Mouse (Mus musculus) CH12.LX (cell line): ENCODE measurements at regions not wholly inside any gene's neighbourhood (a gene's known extent, or its start where the extent isn't known, plus 50 kb on each side); places are given as distances from the start of the nearest gene placed in this dataset.

Experiments
- DNase-seq: peaks from one replicate; pipeline ENCODE4 v3.0.0-alpha.2; 2013; ENCODE audit errors: extremely low read depth
- H3K27ac ChIP-seq: 2 replicates; pipeline ENCODE4 v1.5.1; 2012; ENCODE audit warnings: low read depth, mild to moderate bottlenecking, control low read depth, moderate library complexity; ENCODE audit not compliant: insufficient read depth
- H3K27me3 ChIP-seq: replicated peaks from 2 replicates; pipeline ENCODE3; 2012; ENCODE audit warnings: inconsistent platforms
- H3K36me3 ChIP-seq, 2 experiments: replicated peaks in 1 of 2; 2 replicates each; pipeline versions ENCODE3 to v1.6.1; 2012; ENCODE audit warnings: inconsistent platforms in 1 of 2, low read length in 1 of 2, mild to moderate bottlenecking in 1 of 2, mixed read lengths in 1 of 2, moderate library complexity in 1 of 2; ENCODE audit not compliant: control insufficient read depth in 1 of 2, insufficient read depth in 1 of 2
- H3K4me1 ChIP-seq, 2 experiments: 2 replicates each; pipeline ENCODE4 v1.6.1; 2012; ENCODE audit warnings: inconsistent platforms in 1 of 2, moderate library complexity in 1 of 2; ENCODE audit not compliant: insufficient read depth in 2 of 2, control insufficient read depth in 1 of 2
- H3K4me2 ChIP-seq: 2 replicates; pipeline ENCODE4 v1.6.1; 2012; ENCODE audit warnings: low read depth, mild to moderate bottlenecking, control low read depth; ENCODE audit not compliant: poor library complexity, insufficient read depth, severe bottlenecking
- H3K4me3 ChIP-seq, 3 experiments: fragments of 150-350 bp in 1 of 3; sonication (generic) in 1 of 3; replicated peaks in 1 of 3; 2 replicates each; pipeline versions ENCODE3 to v1.5.1; 2011 to 2012; ENCODE audit warnings: low read depth in 2 of 3, low read length in 2 of 3, mild to moderate bottlenecking in 2 of 3, moderate library complexity in 2 of 3, control low read depth in 1 of 3, improper control_type of control experiment in 1 of 3, inconsistent platforms in 1 of 3, mixed read lengths in 1 of 3; ENCODE audit not compliant: poor library complexity in 1 of 3
- H3K79me2 ChIP-seq: replicated peaks from 2 replicates; pipeline ENCODE4 v1.6.1; 2012; ENCODE audit warnings: mild to moderate bottlenecking, moderate library complexity; ENCODE audit not compliant: control insufficient read depth, poor library complexity, insufficient read depth, severe bottlenecking; ENCODE audit errors: extremely low read depth
- H3K9ac ChIP-seq: 2 replicates; pipeline ENCODE4 v1.6.1; 2012; ENCODE audit warnings: low read depth, mild to moderate bottlenecking, control low read depth, moderate library complexity; ENCODE audit not compliant: insufficient read depth
- H3K9me3 ChIP-seq: replicated peaks from 2 replicates; pipeline ENCODE3; 2012; ENCODE audit warnings: low read length, inconsistent platforms, mixed read lengths
- BHLHE40 ChIP-seq: IDR thresholded peaks from 2 replicates; pipeline ENCODE4 v1.6.1; 2011; ENCODE audit warnings: mild to moderate bottlenecking, low read depth, low read length, improper control_type of control experiment
- CHD1 ChIP-seq: IDR thresholded peaks from 2 replicates; pipeline ENCODE4 v1.6.1; 2012; ENCODE audit warnings: low read depth, low read length, improper control_type of control experiment, inconsistent platforms
- CTCF ChIP-seq, 2 experiments: IDR thresholded peaks in 1 of 2; conservative IDR thresholded peaks in 1 of 2; 2 replicates each; pipeline ENCODE4 v1.5.1; 2011 to 2012; ENCODE audit warnings: low read depth in 2 of 2, low read length in 2 of 2, improper control_type of control experiment in 1 of 2, inconsistent platforms in 1 of 2, mild to moderate bottlenecking in 1 of 2, moderate library complexity in 1 of 2
- ELF1 ChIP-seq: IDR thresholded peaks from 2 replicates; pipeline ENCODE4 v1.6.1; 2014; ENCODE audit warnings: low read depth, mild to moderate bottlenecking, inconsistent platforms, low read length, improper control_type of control experiment
- EP300 ChIP-seq: IDR thresholded peaks from 2 replicates; pipeline ENCODE4 v1.6.1; 2011; ENCODE audit warnings: low read length, improper control_type of control experiment
- ETS1 ChIP-seq: conservative IDR thresholded peaks from 2 replicates; pipeline ENCODE4 v1.6.1; 2012; ENCODE audit warnings: low read depth, mild to moderate bottlenecking, inconsistent platforms, low read length, improper control_type of control experiment, moderate library complexity
- HCFC1 ChIP-seq: IDR thresholded peaks from 2 replicates; pipeline ENCODE4 v1.6.1; 2012; ENCODE audit warnings: low read depth, mild to moderate bottlenecking, inconsistent platforms, low read length, improper control_type of control experiment
- IRF4 ChIP-seq: IDR thresholded peaks from 2 replicates; pipeline ENCODE4 v1.6.1; 2014; ENCODE audit warnings: low read depth, mild to moderate bottlenecking, inconsistent platforms, low read length, improper control_type of control experiment
- JUND ChIP-seq: conservative IDR thresholded peaks from 2 replicates; pipeline ENCODE4 v1.6.1; 2011; ENCODE audit warnings: low read depth, low read length, improper control_type of control experiment
- KAT2A ChIP-seq: IDR thresholded peaks from 2 replicates; pipeline ENCODE4 v1.6.1; 2012; ENCODE audit warnings: low read length, improper control_type of control experiment, inconsistent platforms; ENCODE audit not compliant: insufficient replicate concordance
- MAFK ChIP-seq: IDR thresholded peaks from 2 replicates; pipeline ENCODE4 v1.6.1; 2011; ENCODE audit warnings: low read length, improper control_type of control experiment; ENCODE audit not compliant: insufficient replicate concordance
- MAZ ChIP-seq: IDR thresholded peaks from 2 replicates; pipeline ENCODE4 v1.6.1; 2012; ENCODE audit warnings: low read depth, mild to moderate bottlenecking, inconsistent platforms, low read length, improper control_type of control experiment, moderate library complexity
- MEF2A ChIP-seq: IDR thresholded peaks from 2 replicates; pipeline ENCODE4 v1.6.1; 2014; ENCODE audit warnings: low read depth, mild to moderate bottlenecking, inconsistent platforms, low read length, improper control_type of control experiment, borderline replicate concordance
- MYC ChIP-seq: IDR thresholded peaks from 2 replicates; pipeline ENCODE4 v1.6.1; 2011; ENCODE audit warnings: low read depth, mild to moderate bottlenecking, improper control_type of control experiment, low read length
- NRF1 ChIP-seq: IDR thresholded peaks from 2 replicates; pipeline ENCODE4 v1.6.1; 2014; ENCODE audit warnings: low read depth, mild to moderate bottlenecking, inconsistent platforms, low read length, improper control_type of control experiment, moderate library complexity
- PAX5 ChIP-seq: IDR thresholded peaks from 2 replicates; pipeline ENCODE4 v1.6.1; 2012; ENCODE audit warnings: low read length, inconsistent platforms, mixed read lengths
- POLR2A ChIP-seq: IDR thresholded peaks from 2 replicates; pipeline ENCODE4 v1.6.1; 2011; ENCODE audit warnings: low read depth, mild to moderate bottlenecking, improper control_type of control experiment, low read length
- POLR2AphosphoS2 ChIP-seq: IDR thresholded peaks from 2 replicates; pipeline ENCODE4 v1.6.1; 2011; ENCODE audit warnings: low read depth, low read length, improper control_type of control experiment
- RCOR1 ChIP-seq: conservative IDR thresholded peaks from 2 replicates; pipeline ENCODE4 v1.6.1; 2012; ENCODE audit warnings: low read depth, mild to moderate bottlenecking, inconsistent platforms, low read length, improper control_type of control experiment
- SMC3 ChIP-seq: IDR thresholded peaks from 2 replicates; pipeline ENCODE4 v1.6.1; 2011; ENCODE audit warnings: low read depth, low read length, improper control_type of control experiment
- TBP ChIP-seq: conservative IDR thresholded peaks from 2 replicates; pipeline ENCODE4 v1.6.1; 2011; ENCODE audit warnings: low read depth, low read length, improper control_type of control experiment
- ZMIZ1 ChIP-seq: IDR thresholded peaks from 2 replicates; pipeline ENCODE4 v1.6.1; 2012; ENCODE audit warnings: low read depth, mild to moderate bottlenecking, inconsistent platforms, low read length, improper control_type of control experiment
- ZNF384 ChIP-seq: IDR thresholded peaks from 2 replicates; pipeline ENCODE4 v1.6.1; 2012; ENCODE audit warnings: low read depth, low read length, improper control_type of control experiment, inconsistent platforms
- dilution Hi-C: fragments of 300-500 bp; cut with MboI; formaldehyde crosslinking; loops from 2 replicates; pipeline ENCODE4 v1.14.3; 2020; ENCODE audit warnings: low sequenced_read_pairs; ENCODE audit not compliant: extremely low pct_unique_long_range_greater_than_20kb, extremely low pct_ligation_motif_present
- in situ Hi-C: fragments of 300-500 bp; cut with MboI; formaldehyde crosslinking; loops from 3 replicates; pipeline ENCODE4 v1.14.3; 2019; ENCODE audit warnings: low sequenced_read_pairs, low pct_ligation_motif_present, low pct_unique_long_range_greater_than_20kb, mixed read lengths

DNA sequence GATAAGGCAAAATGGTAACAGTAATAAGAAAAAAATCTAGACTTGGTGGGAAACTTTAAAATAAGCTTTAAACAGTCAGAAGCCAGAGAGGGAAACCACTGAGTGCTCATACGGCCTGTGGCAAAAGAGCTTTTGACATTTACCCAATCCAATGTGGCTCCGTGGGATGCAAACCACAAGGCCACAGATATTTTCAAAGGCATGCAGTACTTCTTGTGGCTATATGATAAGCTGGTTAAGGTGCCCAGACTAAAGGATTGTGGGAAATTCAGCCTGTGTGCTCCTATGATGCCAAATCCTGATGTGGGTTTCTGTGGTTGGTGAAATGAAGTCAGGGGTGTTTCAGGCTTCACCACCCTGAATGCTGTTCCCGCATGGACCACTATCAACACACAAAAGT lies 355.8 kb downstream of the Sorl1 start:
- H3K4me3 ChIP-seq: no peak overlapping the region
- no peaks in the 10 kb centered on the region for H3K9me3 ChIP-seq
- no peak for TF ChIP-seq CHD1
- no peak for TF ChIP-seq ZMIZ1
- no peak for TF ChIP-seq SMC3
- no peak for TF ChIP-seq POLR2A
- no peak for TF ChIP-seq KAT2A
- no peak for TF ChIP-seq CTCF (conservative IDR thresholded peaks at IDR 0.05 in 1 of 2, IDR thresholded peaks at IDR 0.05 in 1 of 2; ENCODE audit: low read depth in 2 of 2, low read length in 2 of 2)
- TF ChIP-seq EP300: no peak
- no peak for TF ChIP-seq POLR2AphosphoS2
- no peak for TF ChIP-seq MEF2A
- no peak for TF ChIP-seq MAFK
- TF ChIP-seq PAX5: no peak
- TF ChIP-seq TBP: no peak
- no peak for TF ChIP-seq RCOR1
- no peak for TF ChIP-seq NRF1
- TF ChIP-seq ETS1: no peak
- TF ChIP-seq ZNF384: no peak
- DNase-seq: no peak
- H3K27me3 ChIP-seq: no peaks in the 10 kb centered on the region
- H3K4me1 ChIP-seq: no peaks in the 10 kb centered on the region
- in situ Hi-C loops: no loop called here
- no peak overlapping the region for H3K27ac ChIP-seq
- dilution Hi-C loops: no loop called here
- H3K4me2 ChIP-seq: no peak overlapping the region
- H3K79me2 ChIP-seq: no peaks in the 10 kb centered on the region
- no peak overlapping the region for H3K9ac ChIP-seq
- no peaks in the 10 kb centered on the region for H3K36me3 ChIP-seq

DNA sequence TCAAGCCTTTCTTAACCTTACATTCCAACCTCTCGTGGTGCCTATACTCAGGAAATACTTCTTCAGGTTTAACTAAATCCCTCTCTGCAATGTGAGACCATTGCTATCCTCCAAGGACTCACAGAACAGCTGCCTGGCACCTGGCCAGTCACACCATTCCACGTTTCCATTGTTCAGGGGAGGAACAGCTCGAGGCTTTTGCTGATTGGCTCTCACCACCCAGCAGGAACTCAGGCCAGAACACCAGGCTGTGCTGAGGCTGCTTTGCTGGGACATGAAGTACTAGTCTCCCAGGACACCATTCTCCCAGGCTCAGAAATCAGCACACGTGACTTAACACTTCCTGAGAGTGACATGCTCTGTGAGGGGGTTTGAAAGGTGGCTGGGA lies 357.6 kb downstream of the Sorl1 start:
- H3K36me3 ChIP-seq: no peaks in the 10 kb centered on the region

More for the DNA sequence above, 357.6 kb downstream of the Sorl1 start:
- in situ Hi-C loops: no loop called here
- no peak overlapping the region for H3K9ac ChIP-seq
- no peak overlapping the region for H3K4me2 ChIP-seq
- dilution Hi-C loops: no loop called here
- no peak overlapping the region for H3K4me3 ChIP-seq
- no peaks in the 10 kb centered on the region for H3K4me1 ChIP-seq
- H3K27ac ChIP-seq: no peak overlapping the region
- TF ChIP-seq MYC (no peak), MEF2A (no peak), SMC3 (no peak), MAZ (no peak), JUND (no peak), ZNF384 (no peak), TBP (no peak), BHLHE40 (no peak), ELF1 (no peak), KAT2A (no peak), HCFC1 (no peak), IRF4 (no peak)
- TF ChIP-seq, all 38 proteins: peak for 0
- Histone ChIP-seq H3K79me2 (no peaks in the 10 kb centered on the region), H3K9me3 (no peaks in the 10 kb centered on the region), H3K27me3 (no peaks in the 10 kb centered on the region)
- DNase-seq: no peak
